Mouse (Mus musculus) natural killer cell, adult 2 months (primary cell): ENCODE results near the gene Nfkb2.
A peak's percentile ranks its signal among the peaks of the same experiment; 100 is the strongest.

Experiments
- DNase-seq, 2 experiments: peaks; one replicate each; pipeline ENCODE4 v3.0.0; 2022; ENCODE audit warnings: low spot score in 2 of 2

The Nfkb2 gene

DNA sequence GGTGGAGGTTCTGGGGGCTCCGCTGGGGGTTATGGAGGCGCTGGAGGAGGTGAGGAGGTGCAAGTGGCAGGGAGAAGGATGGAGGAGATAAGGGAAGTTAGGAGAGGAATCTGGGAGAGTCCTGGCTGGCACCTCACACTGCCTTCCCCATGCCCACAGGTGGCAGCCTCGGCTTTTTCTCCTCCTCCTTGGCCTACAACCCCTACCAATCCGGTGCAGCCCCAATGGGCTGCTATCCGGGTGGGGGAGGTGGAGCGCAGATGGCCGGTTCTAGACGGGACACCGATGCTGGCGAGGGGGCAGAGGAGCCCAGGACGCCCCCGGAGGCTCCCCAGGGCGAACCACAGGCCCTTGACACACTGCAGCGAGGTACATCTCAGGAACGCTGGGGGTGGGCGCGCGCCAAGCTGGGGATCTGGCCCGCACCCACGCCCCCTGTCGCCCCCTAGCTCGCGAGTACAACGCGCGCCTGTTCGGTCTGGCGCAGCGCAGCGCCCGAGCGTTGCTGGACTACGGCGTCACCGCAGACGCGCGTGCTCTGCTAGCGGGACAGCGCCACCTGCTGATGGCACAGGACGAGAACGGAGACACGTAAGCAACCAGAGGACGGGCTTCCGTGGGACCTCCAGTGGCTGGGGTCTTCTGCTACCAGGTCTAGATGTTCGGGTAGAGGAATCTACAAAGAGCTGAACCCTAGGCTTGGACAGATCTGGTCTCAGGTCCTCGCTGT is 4.8 kb downstream of the Nfkb2 start:
- DNase-seq: peak; percentile 73 to 82

- no peak for DNase-seq
Measured at GRCm38 (mm10) chr19:46309651-46310305, 5.7 kb downstream of the Nfkb2 start.

DNA sequence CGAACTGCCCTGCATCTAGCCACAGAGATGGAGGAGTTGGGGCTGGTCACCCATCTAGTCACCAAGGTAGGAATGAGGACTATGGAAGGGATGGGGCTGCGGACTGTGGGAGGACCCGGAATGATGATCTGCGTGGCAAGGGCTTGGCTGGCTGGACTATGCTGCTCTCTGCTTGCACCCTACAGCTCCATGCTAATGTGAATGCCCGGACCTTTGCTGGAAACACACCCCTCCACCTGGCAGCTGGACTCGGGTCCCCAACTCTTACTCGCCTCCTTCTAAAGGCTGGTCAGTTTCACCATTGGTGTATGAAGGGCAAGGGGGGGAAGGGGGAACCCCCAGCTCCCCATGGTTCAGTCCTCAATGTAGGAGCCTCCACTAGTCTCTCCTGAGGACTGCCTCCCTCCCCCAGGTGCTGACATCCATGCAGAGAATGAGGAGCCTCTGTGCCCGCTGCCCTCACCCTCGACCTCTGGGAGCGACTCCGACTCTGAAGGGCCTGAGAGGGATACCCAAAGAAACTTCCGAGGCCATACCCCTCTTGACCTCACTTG is 6.3 kb downstream of the Nfkb2 start:
- no peak for DNase-seq

DNA sequence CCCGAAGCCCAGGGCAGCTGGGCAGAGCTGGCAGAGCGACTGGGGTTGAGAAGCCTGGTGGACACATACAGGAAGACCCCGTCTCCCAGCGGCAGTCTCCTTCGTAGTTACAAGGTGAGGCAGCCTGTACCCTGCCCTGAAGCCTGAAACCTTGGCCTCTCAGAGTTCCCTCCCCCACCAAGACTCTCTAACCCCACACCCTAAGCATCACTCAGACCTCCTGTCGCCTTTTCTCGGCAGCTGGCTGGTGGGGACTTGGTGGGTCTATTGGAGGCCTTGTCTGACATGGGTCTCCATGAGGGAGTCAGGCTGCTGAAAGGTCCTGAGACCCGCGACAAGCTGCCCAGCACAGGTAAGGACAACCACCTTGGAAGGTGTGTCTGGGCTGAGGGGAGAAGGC is 7.2 kb downstream of the Nfkb2 start:
- no peak for DNase-seq

DNA sequence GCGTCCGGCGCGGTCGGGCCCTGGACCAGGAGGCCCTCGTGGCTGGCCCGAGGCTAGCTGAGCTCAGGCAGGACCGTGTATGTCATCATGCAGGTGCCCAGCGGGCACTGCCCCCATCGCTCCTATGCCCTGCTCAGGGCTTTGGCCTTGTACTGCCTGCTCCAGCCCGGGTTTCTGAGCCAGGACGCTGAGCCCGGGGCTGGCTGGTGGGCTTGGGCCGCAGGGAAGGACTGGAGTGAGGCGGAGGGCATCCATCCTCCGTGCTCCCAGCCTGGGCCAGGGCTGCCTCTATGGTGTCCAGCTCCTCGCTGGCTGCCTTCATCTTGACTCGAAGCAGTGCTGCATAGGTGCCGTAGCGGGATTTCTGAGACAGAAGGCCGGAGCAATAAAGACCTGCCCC is 8.4 kb downstream of the Nfkb2 start:
- DNase-seq: peak in 1 of 2 experiments; percentile 2

DNA sequence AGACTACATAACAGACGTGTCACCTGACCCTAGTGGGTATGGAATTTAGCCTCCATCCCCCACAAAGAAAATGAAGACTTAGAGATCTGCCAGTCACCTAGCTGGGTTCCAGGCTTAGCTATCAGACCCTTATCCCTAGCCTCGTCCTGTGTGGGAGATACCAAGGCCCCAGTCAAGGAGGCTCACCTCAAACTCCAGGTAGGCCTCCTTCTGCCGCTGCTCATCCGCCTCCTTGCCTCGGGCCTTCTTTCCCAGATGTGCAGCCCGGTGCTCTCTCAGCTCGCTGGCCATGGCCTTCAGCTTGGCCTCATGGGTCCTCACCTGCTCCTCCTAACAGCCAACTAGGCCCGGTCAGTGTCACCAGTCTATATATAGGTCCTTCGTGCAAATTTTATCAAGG is 9.0 kb downstream of the Nfkb2 start:
- DNase-seq: no peak

GRCm38 (mm10) chr19:46313591-46313990 is 9.5 kb downstream of the Nfkb2 start:
- peak in 1 of 2 experiments; percentile 1 for DNase-seq

DNA sequence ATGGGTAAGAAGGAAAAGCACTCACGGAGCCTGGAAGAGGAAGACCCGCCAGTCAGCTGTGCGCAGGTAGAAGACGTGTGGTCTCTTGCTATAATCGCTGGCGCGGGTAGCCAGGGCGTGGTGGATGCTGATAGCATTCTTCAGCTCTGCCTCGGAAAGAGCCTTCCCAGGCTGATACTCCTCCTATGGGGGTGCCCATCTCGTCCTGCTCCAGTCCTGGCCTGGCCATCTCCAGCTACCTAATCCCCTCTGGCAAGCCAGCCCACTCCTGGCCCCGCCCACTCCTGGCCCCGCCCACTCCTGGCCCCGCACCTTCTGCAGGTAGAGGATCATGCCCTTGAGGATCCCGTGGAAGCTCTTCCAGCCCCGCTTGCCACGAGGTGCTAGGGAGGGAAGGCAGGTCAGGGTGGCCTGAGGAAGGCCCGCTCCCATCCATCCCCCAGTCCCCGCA is 10.1 kb downstream of the Nfkb2 start:
- peak in 1 of 2 experiments; percentile 30 for DNase-seq

GRCm38 (mm10) chr19:46314872-46315742 is 11.0 kb downstream of the Nfkb2 start:
- DNase-seq: peak; percentile 58 to 63

GRCm38 (mm10) chr19:46315752-46316610 is 11.9 kb downstream of the Nfkb2 start:
- peak in 1 of 2 experiments; percentile 1 for DNase-seq

DNA sequence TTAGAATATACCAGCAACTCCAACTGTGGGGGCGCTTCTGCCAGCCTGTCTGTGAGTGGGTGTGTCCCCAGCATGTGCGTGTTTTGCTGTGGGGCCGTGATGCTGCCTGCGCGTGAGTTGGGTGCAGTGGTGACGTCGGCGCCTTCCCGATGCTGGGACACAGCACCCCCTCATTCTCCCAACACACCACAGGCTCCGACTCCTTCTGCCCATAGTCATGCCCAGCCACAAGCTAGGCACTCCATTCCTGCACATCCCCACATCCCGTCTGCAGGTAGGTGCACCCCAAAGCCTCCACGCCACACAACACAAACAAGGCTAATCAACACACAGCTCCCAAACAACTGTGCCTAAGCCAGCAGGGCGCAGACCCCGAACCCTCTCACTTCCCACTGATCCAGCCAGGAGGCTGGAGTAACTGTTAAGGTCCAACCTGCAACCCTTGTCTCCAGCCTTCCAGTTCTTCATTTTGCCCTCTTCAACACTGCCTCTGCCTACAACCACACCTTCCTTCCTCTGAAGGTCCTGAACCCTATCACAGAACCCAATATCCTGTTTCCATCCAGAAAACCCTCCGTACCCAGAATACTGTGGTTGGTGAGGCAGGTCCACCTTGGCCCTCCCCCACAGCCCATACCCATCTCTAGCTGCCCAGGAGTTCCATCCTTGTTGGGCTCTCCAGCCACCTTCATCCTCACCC is 12.9 kb downstream of the Nfkb2 start:
- DNase-seq: peak in 1 of 2 experiments; percentile 5

GRCm38 (mm10) chr19:46317546-46317885 is 13.4 kb downstream of the Nfkb2 start:
- DNase-seq: no peak

GRCm38 (mm10) chr19:46318031-46318471 is 13.9 kb downstream of the Nfkb2 start:
- no peak for DNase-seq

DNA sequence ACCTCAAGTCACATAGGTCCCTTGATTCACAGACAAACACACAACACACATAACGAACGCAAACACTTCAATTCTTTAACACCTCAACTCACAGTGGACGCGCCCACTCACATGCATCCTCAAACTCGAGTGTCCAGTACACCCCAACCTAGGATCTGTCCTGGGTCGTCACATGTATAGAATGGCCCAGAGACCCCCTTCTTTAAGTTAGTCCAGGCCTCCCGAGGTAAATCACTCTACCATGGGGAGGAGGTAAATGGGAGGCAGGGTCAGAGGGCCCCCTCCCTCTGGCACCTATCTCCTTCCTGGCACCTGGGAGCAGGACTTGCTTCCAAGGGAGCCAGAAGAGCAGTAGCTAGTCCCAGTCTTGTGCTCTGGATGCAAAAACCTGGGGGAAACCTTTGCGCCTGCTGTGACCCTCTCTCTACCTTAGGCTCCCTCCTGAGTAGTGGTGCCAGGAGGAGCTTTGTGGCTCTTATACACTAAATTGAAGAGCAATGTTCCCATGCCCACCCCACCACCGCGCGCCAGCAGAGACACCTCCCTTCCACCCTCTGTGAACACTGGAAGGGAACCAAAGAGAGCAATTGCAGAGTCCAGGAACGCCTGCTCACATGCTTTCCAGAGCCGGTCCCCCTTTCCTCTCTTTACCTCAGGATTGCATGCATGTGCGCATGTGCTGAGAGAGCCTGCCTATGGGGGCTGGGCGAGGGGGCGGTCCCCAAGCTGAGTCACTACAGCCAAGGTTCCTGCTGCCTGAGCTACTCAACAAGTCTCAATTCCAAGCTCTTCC is 14.7 kb downstream of the Nfkb2 start:
- DNase-seq: no peak

DNA sequence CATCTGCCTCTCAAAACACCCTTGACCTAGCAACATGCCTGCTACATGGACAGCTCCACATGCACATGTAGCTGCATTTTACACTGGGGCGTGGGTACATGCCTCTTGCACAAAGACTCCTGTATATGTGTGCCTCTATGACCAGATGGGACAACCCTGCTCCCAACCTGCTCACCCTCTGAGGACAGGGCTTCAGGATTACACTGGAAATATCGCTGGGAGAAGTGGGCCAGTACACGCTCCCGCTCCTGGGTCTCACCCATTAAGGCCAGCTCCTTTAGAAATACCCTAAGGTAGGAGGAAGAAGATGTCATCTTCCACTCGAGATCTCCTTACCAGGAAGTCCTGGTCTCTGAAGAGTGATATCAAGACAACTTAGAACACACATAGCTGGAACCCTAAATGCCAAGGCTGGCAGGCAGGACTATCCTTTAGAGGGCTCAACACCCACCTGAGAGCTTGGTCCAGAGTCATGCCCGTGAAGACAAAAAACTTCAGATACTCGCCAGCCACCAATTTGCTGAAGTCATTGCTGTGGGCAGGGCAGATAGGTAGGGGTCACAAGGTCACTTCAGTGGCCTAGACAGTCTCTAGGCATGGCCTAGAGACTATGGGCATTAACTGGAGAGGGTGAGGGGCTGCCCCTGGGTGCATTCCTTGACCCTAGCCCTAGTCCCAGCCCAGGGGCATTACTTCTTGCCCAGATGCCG is 16.1 kb downstream of the Nfkb2 start:
- no peak for DNase-seq

GRCm38 (mm10) chr19:46321101-46321943 is 17.2 kb downstream of the Nfkb2 start:
- DNase-seq: no peak

DNA sequence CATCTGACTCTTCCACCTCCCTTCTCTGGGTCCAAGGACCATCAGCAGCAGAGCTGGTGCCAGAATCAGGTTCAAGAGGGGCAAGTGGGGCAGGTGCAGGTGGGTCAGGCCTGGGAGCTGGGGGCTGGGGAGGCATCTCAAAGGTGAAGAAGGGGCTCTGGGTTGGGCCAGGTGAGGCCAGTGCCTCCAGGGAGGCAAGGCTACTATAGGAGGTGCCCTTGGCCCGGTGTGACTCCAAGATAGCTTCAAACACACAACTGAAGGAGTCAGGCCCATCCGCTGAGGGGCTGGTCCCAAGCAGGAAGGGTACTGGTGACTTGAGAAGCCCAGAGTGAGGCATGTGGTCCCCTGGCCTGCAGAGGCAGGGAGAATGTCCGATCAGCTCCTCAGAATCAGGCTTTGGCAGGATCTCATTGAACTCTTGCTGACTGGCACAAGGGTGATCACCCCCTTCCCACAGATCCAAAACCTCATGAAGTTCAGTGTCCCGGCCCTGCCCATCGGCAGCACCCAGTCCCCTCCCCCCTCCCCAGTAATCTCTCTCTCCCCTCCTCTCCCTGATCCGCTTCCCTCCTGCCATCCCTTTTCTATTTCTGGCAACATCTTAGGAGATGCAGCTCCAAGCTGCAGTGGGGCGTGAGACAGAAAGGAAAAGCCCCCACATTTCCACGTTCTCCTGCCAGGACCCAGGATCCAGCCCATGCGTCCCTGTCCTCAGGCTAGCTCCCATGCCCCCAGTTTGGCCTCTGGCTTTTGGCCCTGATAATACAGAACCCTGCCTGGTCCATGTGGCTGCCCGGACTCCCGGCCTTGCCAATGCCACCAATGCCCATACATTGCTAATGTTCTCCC is 18.2 kb downstream of the Nfkb2 start:
- DNase-seq: no peak
